Mouse (Mus musculus) forebrain, embryonic 14.5 days (tissue): ENCODE measurements around the gene Gm20479. TPM values are rescaled to one million over a fixed set of nuclear protein-coding genes. Genes with fewer than 3 reads are reported as not detected.

Experiments
- ATAC-seq: fragments of 200-750 bp; cut with Nextera tagmentation; 2 replicates; pipeline ENCODE4 v1.8.0; 2017; ENCODE audit warnings: mild to moderate bottlenecking, moderate library complexity
- DNase-seq: peaks from one replicate; pipeline ENCODE4 v3.0.0-alpha.2; 2015; ENCODE audit warnings: low spot score
- H3K27ac ChIP-seq: fragments of 300-500 bp; sonication (generic); 2 replicates; pipeline ENCODE4 v1.5.1; 2014; ENCODE audit warnings: low read depth, mild to moderate bottlenecking, control low read depth, low read length, moderate library complexity
- H3K27me3 ChIP-seq: fragments of 300-500 bp; sonication (generic); replicated peaks from 2 replicates; pipeline ENCODE4 v1.6.1; 2014; ENCODE audit warnings: low read length, control low read depth, mixed read lengths; ENCODE audit not compliant: control insufficient read depth, insufficient read depth
- H3K36me3 ChIP-seq: fragments of 300-500 bp; sonication (generic); 2 replicates; pipeline ENCODE4 v1.6.1; 2014; ENCODE audit warnings: low read length, control low read depth; ENCODE audit not compliant: control insufficient read depth, insufficient read depth
- H3K4me1 ChIP-seq: fragments of 300-500 bp; sonication (generic); 2 replicates; pipeline ENCODE4 v1.6.1; 2014; ENCODE audit warnings: antibody characterized with exemption, low read length, control low read depth; ENCODE audit not compliant: control insufficient read depth, insufficient read depth
- H3K4me2 ChIP-seq: fragments of 300-500 bp; sonication (generic); 2 replicates; pipeline ENCODE4 v1.6.1; 2014; ENCODE audit warnings: mild to moderate bottlenecking, control low read depth, low read length
- H3K4me3 ChIP-seq: fragments of 300-500 bp; sonication (generic); 2 replicates; pipeline ENCODE4 v1.5.1; 2014; ENCODE audit warnings: low read depth, low read length, control low read depth
- H3K9ac ChIP-seq: fragments of 300-500 bp; sonication (generic); 2 replicates; pipeline ENCODE4 v1.6.1; 2014; ENCODE audit warnings: mild to moderate bottlenecking, low read length, control low read depth, moderate library complexity
- H3K9me3 ChIP-seq: fragments of 300-500 bp; sonication (generic); replicated peaks from 2 replicates; pipeline ENCODE4 v1.6.1; 2016; ENCODE audit warnings: low read length, control low read depth, mixed read lengths; ENCODE audit not compliant: control insufficient read depth
- WGBS: fragments of 180-500 bp; shearing (Covaris S2); extraction: QIAGEN DNeasy Blood & Tissue Kit; methylation state at CpG from one replicate; pipeline ENCODE4 v1.1.7; 2014; 5-methylcytosine and 5-hydroxymethylcytosine counted together
- polyA plus RNA-seq: library from polyadenylated mRNA; unstranded; fragments of >200 nt; fragmentation: Nextera tagmentation; extraction: Ambion mirVana; gene quantifications from 2 replicates; pipeline ENCODE4 v1.2.1, GENCODE M21; 2014

Gm20479 gene
- polyA plus RNA-seq, 1 experiment from 2014 or later, result 0.38 TPM

- H3K4me2 ChIP-seq, result no peak overlapping the region
- H3K4me3 ChIP-seq, result no peak overlapping the region
- peaks cover 30% of the 10 kb centered on the region for H3K27me3 ChIP-seq
- 14% methylated on average over 4 of the region's 4 CpGs for WGBS
- no peaks in the 10 kb centered on the region for H3K9me3 ChIP-seq
- no peak for ATAC-seq
- no peaks in the 10 kb centered on the region for H3K36me3 ChIP-seq
- no peaks in the 10 kb centered on the region for H3K4me1 ChIP-seq
- DNase-seq, result peak; percentile 69
- H3K9ac ChIP-seq, result no peak overlapping the region
- no peak overlapping the region for H3K27ac ChIP-seq
Measured at GRCm38 (mm10) chr7:27378431-27378830, 21.2 kb upstream of the Gm20479 start.

- Histone ChIP-seq H3K36me3 (no peaks in the 10 kb centered on the region), H3K4me3 (no peak overlapping the region), H3K9me3 (no peaks in the 10 kb centered on the region), H3K9ac (no peak overlapping the region), H3K27me3 (peaks cover 61% of the 10 kb centered on the region), H3K4me1 (no peaks in the 10 kb centered on the region), H3K4me2 (no peak overlapping the region), H3K27ac (no peak overlapping the region)
- WGBS, result under 1% methylated on average over 22 of the region's 22 CpGs
- DNase-seq (no peak), ATAC-seq (no peak)
Measured at GRCm38 (mm10) chr7:27375274-27375673, 18.1 kb upstream of the Gm20479 start.

- H3K27ac ChIP-seq, result no peak overlapping the region
- H3K9me3 ChIP-seq, result 0 out of 2 replicates have a peak, but pooled peaks cover 3% of the 10 kb centered on the region
- DNase-seq (no peak), ATAC-seq (no peak)
- no peak overlapping the region for H3K9ac ChIP-seq
- H3K4me3 ChIP-seq, result no peak overlapping the region
- peaks cover 91% of the 10 kb centered on the region for H3K27me3 ChIP-seq
- H3K36me3 ChIP-seq, result 0 out of 2 replicates have a peak, but pooled peaks cover 4% of the 10 kb centered on the region
- H3K4me1 ChIP-seq, result no peaks in the 10 kb centered on the region
- no peak overlapping the region for H3K4me2 ChIP-seq
- WGBS, result 7% methylated on average over 44 of the region's 44 CpGs
Measured at GRCm38 (mm10) chr7:27371715-27372462, 14.7 kb upstream of the Gm20479 start.

- Histone ChIP-seq H3K4me3 (no peak overlapping the region), H3K9me3 (0 out of 2 replicates have a peak, but pooled peaks cover 3% of the 10 kb centered on the region), H3K27me3 (peaks cover 97% of the 10 kb centered on the region), H3K27ac (no peak overlapping the region), H3K36me3 (0 out of 2 replicates have a peak, but pooled peaks cover 4% of the 10 kb centered on the region), H3K4me2 (no peak overlapping the region), H3K9ac (no peak overlapping the region), H3K4me1 (no peaks in the 10 kb centered on the region)
- 86% methylated on average over 19 of the region's 19 CpGs for WGBS
- DNase-seq, result no peak
- ATAC-seq, result no peak
Measured at GRCm38 (mm10) chr7:27369111-27369510, 11.9 kb upstream of the Gm20479 start.

- ATAC-seq, result no peak
- peaks cover 94% of the 10 kb centered on the region for H3K27me3 ChIP-seq
- H3K27ac ChIP-seq, result no peak overlapping the region
- H3K4me3 ChIP-seq, result no peak overlapping the region
- H3K4me2 ChIP-seq, result no peak overlapping the region
- H3K36me3 ChIP-seq, result 0 out of 2 replicates have a peak, but pooled peaks cover 4% of the 10 kb centered on the region
- 0 out of 2 replicates have a peak, but pooled peaks cover 3% of the 10 kb centered on the region for H3K9me3 ChIP-seq
- no peak overlapping the region for H3K9ac ChIP-seq
- no peaks in the 10 kb centered on the region for H3K4me1 ChIP-seq
- WGBS, result 15% methylated on average over 11 of the region's 11 CpGs
- no peak for DNase-seq
Measured at GRCm38 (mm10) chr7:27367976-27368375, 10.8 kb upstream of the Gm20479 start.

GRCm38 (mm10) chr7:27366082-27366844, 9.0 kb upstream of the Gm20479 start:
- H3K4me3 ChIP-seq, result no peak overlapping the region
- H3K4me1 ChIP-seq, result no peaks in the 10 kb centered on the region
- H3K4me2 ChIP-seq, result no peak overlapping the region
- ATAC-seq (no peak), DNase-seq (no peak)
- peaks cover 77% of the 10 kb centered on the region for H3K27me3 ChIP-seq
- H3K27ac ChIP-seq, result no peak overlapping the region
- H3K9me3 ChIP-seq, result 0 out of 2 replicates have a peak, but pooled peaks cover 3% of the 10 kb centered on the region
- WGBS, result 30% methylated on average over 21 of the region's 21 CpGs
- no peak overlapping the region for H3K9ac ChIP-seq
- H3K36me3 ChIP-seq, result 0 out of 2 replicates have a peak, but pooled peaks cover 4% of the 10 kb centered on the region

GRCm38 (mm10) chr7:27364379-27364778, 7.2 kb upstream of the Gm20479 start:
- H3K4me1 ChIP-seq, result no peaks in the 10 kb centered on the region
- H3K27me3 ChIP-seq, result peaks cover 60% of the 10 kb centered on the region
- no peaks in the 10 kb centered on the region for H3K36me3 ChIP-seq
- H3K4me3 ChIP-seq, result no peak overlapping the region
- H3K27ac ChIP-seq, result no peak overlapping the region
- ATAC-seq, result no peak
- no peaks in the 10 kb centered on the region for H3K9me3 ChIP-seq
- no peak for DNase-seq
- 3% methylated on average over 29 of the region's 29 CpGs for WGBS
- no peak overlapping the region for H3K9ac ChIP-seq
- no peak overlapping the region for H3K4me2 ChIP-seq

- Histone ChIP-seq H3K9ac (peak overlapping the region; percentile 64), H3K4me2 (peak overlapping the region; percentile 64), H3K9me3 (no peaks in the 10 kb centered on the region), H3K27me3 (peaks cover 50% of the 10 kb centered on the region), H3K4me1 (peaks cover 2% of the 10 kb centered on the region; the same call in 1 of the 2 replicates), H3K27ac (no peak overlapping the region), H3K4me3 (peak overlapping the region; percentile 48), H3K36me3 (no peaks in the 10 kb centered on the region)
- peak; percentile 100 for DNase-seq
- ATAC-seq, result peak; percentile 97
- WGBS, result under 1% methylated on average over 52 of the region's 52 CpGs
Measured at GRCm38 (mm10) chr7:27361283-27361946, 4.2 kb upstream of the Gm20479 start.
